34 mouse cellular contexts compared by ENCODE assay signal in genomic region chr7:119680107-119680506, GRCm38 (mm10). TPM values are rescaled to one million over a fixed set of nuclear protein-coding genes. Genes with fewer than 3 reads are reported as not detected.
"Had no signal": no experiment of that assay in that cellular context is flagged by ENCODE, and none has a peak within 500 bp of the region (broad histone marks: within the 10 kb centered on the region; RNA-seq: fewer than 3 reads in every experiment).

No protein-coding gene starts in this region.

- H3K27ac ChIP-seq: heart, adult 2 months; heart, embryonic 13.5 days; heart, embryonic 15.5 days; hindbrain, embryonic 13.5 days; hindbrain, embryonic 15.5 days; hindbrain, postnatal 0 days; kidney, embryonic 15.5 days; kidney, postnatal 0 days; limb, embryonic 12.5 days; limb, embryonic 15.5 days; liver, embryonic 12.5 days; liver, embryonic 14.5 days had no signal

- ATAC-seq: hindbrain, postnatal 0 days; intestine, embryonic 16.5 days; liver, embryonic 12.5 days had no signal

- H3K27me3 ChIP-seq: heart, embryonic 13.5 days; heart, embryonic 15.5 days; hindbrain, embryonic 13.5 days; hindbrain, embryonic 15.5 days; kidney, embryonic 15.5 days; limb, embryonic 12.5 days; limb, embryonic 15.5 days; liver, embryonic 12.5 days had no signal

- H3K36me3 ChIP-seq: heart, embryonic 13.5 days; heart, embryonic 15.5 days; hindbrain, embryonic 13.5 days; hindbrain, embryonic 15.5 days; kidney, embryonic 15.5 days; limb, embryonic 12.5 days; limb, embryonic 15.5 days; liver, embryonic 12.5 days had no signal

- H3K9ac ChIP-seq: heart, embryonic 13.5 days; heart, embryonic 15.5 days; hindbrain, embryonic 13.5 days; hindbrain, embryonic 15.5 days; kidney, embryonic 15.5 days; limb, embryonic 12.5 days; limb, embryonic 15.5 days; liver, embryonic 12.5 days; liver, embryonic 14.5 days had no signal

- H3K4me2 ChIP-seq: heart, embryonic 11.5 days; heart, embryonic 13.5 days; heart, embryonic 15.5 days; hindbrain, embryonic 13.5 days; hindbrain, embryonic 15.5 days; kidney, embryonic 15.5 days; limb, embryonic 12.5 days; limb, embryonic 15.5 days; liver, embryonic 12.5 days had no signal

- H3K4me1 ChIP-seq: heart, embryonic 13.5 days; heart, embryonic 15.5 days; hindbrain, embryonic 13.5 days; hindbrain, embryonic 15.5 days; kidney, embryonic 15.5 days; limb, embryonic 12.5 days; limb, embryonic 15.5 days; liver, embryonic 12.5 days had no signal

- DNase-seq: gastrocnemius, postnatal 14 days; gastrocnemius, postnatal 36 days; heart, adult 11 months; heart, adult 2 months; heart, postnatal 14 days; heart, postnatal 36 days; kidney, adult 11 months; kidney, adult 2 months; kidney, adult 9 months; kidney, postnatal 14 days; kidney, postnatal 36 days; layer of hippocampus, adult 9-11 months; layer of hippocampus, postnatal 36 days; left cerebral cortex, postnatal 4 days had no signal

- H3K4me3 ChIP-seq: heart, adult 2 months; heart, embryonic 13.5 days; heart, embryonic 15.5 days; hindbrain, embryonic 13.5 days; hindbrain, embryonic 15.5 days; kidney, embryonic 15.5 days; limb, embryonic 12.5 days; limb, embryonic 15.5 days; liver, embryonic 12.5 days had no signal

- H3K9me3 ChIP-seq: heart, embryonic 13.5 days; heart, embryonic 15.5 days; hindbrain, embryonic 13.5 days; hindbrain, embryonic 15.5 days; kidney, embryonic 15.5 days; limb, embryonic 12.5 days; limb, embryonic 15.5 days; liver, embryonic 12.5 days had no signal

RNA-seq across cellular contexts. Expression of gene Acsm4, which starts 9.7 kb away (rescaled TPM):
- polyA plus RNA-seq: gonadal fat pad, adult 2 months; heart, adult 2 months; heart, embryonic 11.5 days; heart, embryonic 13.5 days; heart, embryonic 15.5 days; heart, postnatal 0 days; hindbrain, embryonic 11.5 days; hindbrain, embryonic 13.5 days; hindbrain, embryonic 15.5 days; hindbrain, postnatal 0 days; intestine, embryonic 14.5 days; intestine, embryonic 16.5 days; kidney, adult 2 months; kidney, embryonic 15.5 days; kidney, postnatal 0 days; large intestine, adult 2 months; limb, embryonic 12.5 days; limb, embryonic 15.5 days; liver, adult 2 months; liver, embryonic 12.5 days; liver, embryonic 14.5 days; liver, embryonic 16.5 days had no signal
